Mouse (Mus musculus): Measurements from ENCODE around the gene Lrrk2. TPM values are rescaled to one million over a fixed set of nuclear protein-coding genes. Genes with fewer than 3 reads are reported as not detected.

The Lrrk2 gene
- polyA plus RNA-seq, 2 experiments: 5.7 to 7.6 TPM

DNA sequence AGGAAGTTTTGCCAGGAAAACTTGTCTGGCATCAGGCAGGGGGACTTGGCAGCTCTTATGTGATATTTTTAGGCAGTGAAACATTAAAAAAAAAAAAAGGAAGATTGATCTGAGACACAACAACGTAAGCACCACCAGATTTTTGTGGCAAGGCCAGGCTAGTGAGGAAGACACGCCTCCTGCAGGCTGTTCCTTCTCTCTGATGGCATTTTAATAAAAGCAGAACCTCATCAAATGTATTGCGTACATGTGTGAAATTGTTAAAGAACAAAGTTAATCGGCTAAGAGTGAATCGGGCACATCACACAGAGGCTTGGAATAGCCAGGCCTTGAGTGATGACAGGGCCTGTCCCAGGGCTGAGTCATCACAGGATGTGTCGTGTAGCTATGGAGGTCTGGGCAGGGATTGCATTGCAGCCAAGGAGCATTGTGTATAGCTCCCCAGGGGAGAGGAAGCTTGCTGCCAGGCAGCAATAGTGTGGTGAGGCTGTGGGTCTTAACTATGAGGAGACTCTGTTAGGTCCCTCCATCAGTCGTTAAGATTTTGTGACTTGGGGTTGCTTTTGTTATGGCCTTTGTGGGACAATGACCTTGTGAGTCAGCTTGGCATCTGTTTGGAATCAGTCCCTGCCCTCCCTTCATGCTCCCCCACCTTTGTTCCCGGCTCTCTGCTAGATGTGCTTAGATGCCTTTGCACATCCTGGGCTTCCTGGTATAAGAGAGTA is 30.2 kb downstream of the Lrrk2 start:
- 42% methylated on average over 8 of the region's 8 CpGs for WGBS
- ATAC-seq (ENCODE audit: low FRiP score, low read depth): no peak

DNA sequence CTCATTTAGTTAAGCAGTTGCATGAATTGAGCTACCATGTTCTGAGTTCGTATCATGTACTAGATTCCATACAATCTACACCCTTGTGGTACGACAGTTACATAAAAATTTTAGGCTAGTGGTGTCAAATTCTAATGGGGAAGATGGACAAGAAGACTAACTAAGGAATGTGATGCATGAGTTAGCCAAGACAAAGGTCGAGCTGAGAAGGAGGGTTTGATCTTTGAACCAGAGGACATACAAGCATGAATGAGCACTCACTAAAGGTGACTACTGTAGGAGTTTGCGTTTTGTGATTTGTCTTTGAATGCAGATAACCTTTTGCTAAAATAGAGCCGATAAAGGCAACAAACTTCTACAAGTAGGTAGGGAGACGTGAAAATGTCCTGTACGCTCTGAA is 31.1 kb downstream of the Lrrk2 start:
- WGBS: 91% methylated on average over 7 of the region's 7 CpGs

More for the DNA sequence above, 30.2 kb downstream of the Lrrk2 start:
- Histone ChIP-seq H3K4me2 (replicated peaks; ENCODE audit: low read depth, low read length, severe bottlenecking) (no peak overlapping the region), H3K4me3 (replicated peaks; ENCODE audit: low read length) (no peak overlapping the region), H3K36me3 (ENCODE audit: control insufficient read depth, insufficient read depth, low read length) (peaks cover 8% of the 10 kb centered on the region; the same call in 1 of the 2 replicates), H3K27me3 (ENCODE audit: control insufficient read depth, insufficient read depth, low read length) (no peaks in the 10 kb centered on the region), H3K9ac (ENCODE audit: low read depth, low read length, severe bottlenecking) (no peak overlapping the region), H3K9me3 (ENCODE audit: control insufficient read depth, low read length) (no peaks in the 10 kb centered on the region), H3K4me1 (ENCODE audit: control insufficient read depth, insufficient read depth, low read length) (no peaks in the 10 kb centered on the region), H3K27ac (replicated peaks; ENCODE audit: low read depth, low read length) (no peak overlapping the region)
- DNase-seq (ENCODE audit: low spot score): no peak
- no peak for TF ChIP-seq POLR2A (IDR thresholded peaks at IDR 0.05; ENCODE audit: borderline replicate concordance, extremely low read depth, insufficient read depth, insufficient read length)

DNA sequence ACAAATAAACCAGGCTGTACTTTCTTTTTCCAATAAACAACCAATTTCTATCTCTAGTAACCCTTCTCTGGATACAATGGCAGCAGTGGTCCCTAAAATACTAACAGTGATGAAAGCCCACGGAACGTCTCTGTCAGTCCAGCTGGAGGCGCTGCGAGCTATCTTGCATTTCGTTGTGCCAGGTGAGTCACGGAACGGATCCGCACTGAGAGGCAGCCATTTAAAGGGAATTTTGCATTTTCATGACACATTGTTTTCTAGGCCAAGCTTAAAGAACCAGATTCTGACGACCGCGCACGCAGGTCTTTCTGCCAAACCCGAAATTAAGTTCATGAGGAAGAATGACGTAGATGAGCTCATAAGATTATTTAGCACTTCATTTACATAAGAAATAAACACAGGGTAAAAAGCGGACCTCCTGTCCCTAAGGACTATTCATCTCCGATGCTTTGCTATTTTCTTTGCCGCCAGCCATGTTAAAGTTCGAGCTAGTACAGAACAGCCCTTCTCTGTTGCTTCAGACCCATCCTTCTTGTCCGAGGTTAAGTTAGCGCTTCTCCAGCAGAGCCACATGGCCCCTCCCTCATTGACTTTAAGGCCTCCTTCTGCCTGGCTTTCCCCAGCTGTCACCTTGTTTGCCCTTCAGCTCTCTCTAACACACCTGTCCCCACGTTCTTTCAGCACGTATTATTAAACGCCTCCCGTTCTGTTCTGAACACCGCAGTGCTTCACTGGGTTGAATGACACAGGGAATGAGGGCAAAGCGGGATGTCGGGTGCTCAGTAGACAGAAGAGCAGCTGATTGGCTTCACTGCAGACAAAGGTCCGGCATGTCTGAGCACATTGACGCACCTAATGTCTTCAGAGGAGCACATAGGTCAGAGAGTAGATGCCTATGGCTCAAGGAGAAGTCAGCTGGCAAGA is 36.5 kb downstream of the Lrrk2 start:
- Histone ChIP-seq H3K9me3 (ENCODE audit: control insufficient read depth, low read length) (no peaks in the 10 kb centered on the region), H3K36me3 (ENCODE audit: control insufficient read depth, insufficient read depth, low read length) (peaks cover 8% of the 10 kb centered on the region; the same call in 1 of the 2 replicates), H3K4me1 (ENCODE audit: control insufficient read depth, insufficient read depth, low read length) (no peaks in the 10 kb centered on the region), H3K4me3 (replicated peaks; ENCODE audit: low read length) (peak overlapping the region; percentile 6; the same call in 1 of the 2 replicates), H3K4me2 (replicated peaks; ENCODE audit: low read depth, low read length, severe bottlenecking) (0 out of 2 replicates have a peak overlapping the region, but pooled peaks have one; percentile 2), H3K9ac (ENCODE audit: low read depth, low read length, severe bottlenecking) (no peak overlapping the region), H3K27me3 (ENCODE audit: control insufficient read depth, insufficient read depth, low read length) (no peaks in the 10 kb centered on the region), H3K27ac (replicated peaks; ENCODE audit: low read depth, low read length) (no peak overlapping the region)
- DNase-seq (ENCODE audit: low spot score) (no peak), ATAC-seq (ENCODE audit: low FRiP score, low read depth) (no peak)
- WGBS: 43% methylated on average over 29 of the region's 29 CpGs
- no peak for TF ChIP-seq POLR2A (IDR thresholded peaks at IDR 0.05; ENCODE audit: borderline replicate concordance, extremely low read depth, insufficient read depth, insufficient read length)

More for the DNA sequence above, 31.1 kb downstream of the Lrrk2 start:
- DNase-seq (ENCODE audit: low spot score) (no peak), ATAC-seq (ENCODE audit: low FRiP score, low read depth) (no peak)
- Histone ChIP-seq H3K4me1 (ENCODE audit: control insufficient read depth, insufficient read depth, low read length) (no peaks in the 10 kb centered on the region), H3K9ac (ENCODE audit: low read depth, low read length, severe bottlenecking) (no peak overlapping the region), H3K27me3 (ENCODE audit: control insufficient read depth, insufficient read depth, low read length) (no peaks in the 10 kb centered on the region), H3K27ac (replicated peaks; ENCODE audit: low read depth, low read length) (no peak overlapping the region), H3K4me2 (replicated peaks; ENCODE audit: low read depth, low read length, severe bottlenecking) (no peak overlapping the region), H3K9me3 (ENCODE audit: control insufficient read depth, low read length) (no peaks in the 10 kb centered on the region), H3K4me3 (replicated peaks; ENCODE audit: low read length) (no peak overlapping the region), H3K36me3 (ENCODE audit: control insufficient read depth, insufficient read depth, low read length) (peaks cover 8% of the 10 kb centered on the region; the same call in 1 of the 2 replicates)
- no peak for TF ChIP-seq POLR2A (IDR thresholded peaks at IDR 0.05; ENCODE audit: borderline replicate concordance, extremely low read depth, insufficient read depth, insufficient read length)

DNA sequence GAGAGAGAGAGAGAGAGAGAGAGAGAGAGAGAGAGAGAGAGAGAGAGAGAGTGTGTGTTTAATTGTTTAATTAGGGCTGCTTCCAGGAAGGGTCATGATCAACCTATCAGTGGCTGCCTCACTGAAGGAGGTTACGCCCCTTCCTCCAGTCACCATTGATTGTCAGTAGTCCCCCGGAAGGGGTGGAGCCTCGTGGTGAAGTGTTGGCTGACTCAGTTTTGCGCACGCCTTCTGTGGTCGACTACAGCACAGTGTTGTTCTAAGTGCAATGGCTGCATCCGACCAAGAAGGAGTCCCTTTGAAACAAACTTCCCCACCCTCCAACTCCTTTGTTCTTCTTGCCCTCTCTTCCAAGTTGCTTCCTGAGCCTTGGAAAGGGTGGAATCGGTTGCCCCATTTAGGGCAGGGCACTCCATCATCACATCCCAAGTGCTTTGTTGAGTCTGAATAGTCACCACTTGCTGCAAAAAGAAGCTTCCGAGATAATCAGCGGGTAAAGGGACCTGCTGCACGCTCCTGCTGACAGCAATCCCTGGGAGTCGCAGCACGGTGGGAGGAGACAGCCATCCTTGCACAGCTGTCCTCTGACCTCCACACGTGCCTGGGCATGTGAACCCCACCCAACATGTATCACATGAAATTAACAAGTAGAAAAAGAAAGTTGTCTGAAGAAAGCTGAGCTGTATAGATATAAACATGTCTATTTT is 62.4 kb downstream of the Lrrk2 start:
- no peak for ATAC-seq (ENCODE audit: low FRiP score, low read depth)
- Histone ChIP-seq H3K27me3 (ENCODE audit: control insufficient read depth, insufficient read depth, low read length) (no peaks in the 10 kb centered on the region), H3K36me3 (ENCODE audit: control insufficient read depth, insufficient read depth, low read length) (peaks cover 18% of the 10 kb centered on the region), H3K9me3 (ENCODE audit: control insufficient read depth, low read length) (no peaks in the 10 kb centered on the region), H3K4me3 (replicated peaks; ENCODE audit: low read length) (no peak overlapping the region), H3K27ac (replicated peaks; ENCODE audit: low read depth, low read length) (no peak overlapping the region), H3K4me1 (ENCODE audit: control insufficient read depth, insufficient read depth, low read length) (no peaks in the 10 kb centered on the region), H3K9ac (ENCODE audit: low read depth, low read length, severe bottlenecking) (no peak overlapping the region), H3K4me2 (replicated peaks; ENCODE audit: low read depth, low read length, severe bottlenecking) (no peak overlapping the region)
- DNase-seq (ENCODE audit: low spot score): no peak
- no peak for TF ChIP-seq POLR2A (IDR thresholded peaks at IDR 0.05; ENCODE audit: borderline replicate concordance, extremely low read depth, insufficient read depth, insufficient read length)
- WGBS: 78% methylated on average over 14 of the region's 14 CpGs

All from limb, embryonic 14.5 days (tissue).